Mouse (Mus musculus) cerebellum, postnatal 4 days (tissue): ENCODE measurements around the gene Mapkapk2.

Experiments
- DNase-seq, 2 experiments: peaks; one replicate each; pipeline ENCODE4 v3.0.0; 2022; ENCODE audit warnings: low spot score in 2 of 2, mixed read lengths in 1 of 2

Gene Mapkapk2

DNA sequence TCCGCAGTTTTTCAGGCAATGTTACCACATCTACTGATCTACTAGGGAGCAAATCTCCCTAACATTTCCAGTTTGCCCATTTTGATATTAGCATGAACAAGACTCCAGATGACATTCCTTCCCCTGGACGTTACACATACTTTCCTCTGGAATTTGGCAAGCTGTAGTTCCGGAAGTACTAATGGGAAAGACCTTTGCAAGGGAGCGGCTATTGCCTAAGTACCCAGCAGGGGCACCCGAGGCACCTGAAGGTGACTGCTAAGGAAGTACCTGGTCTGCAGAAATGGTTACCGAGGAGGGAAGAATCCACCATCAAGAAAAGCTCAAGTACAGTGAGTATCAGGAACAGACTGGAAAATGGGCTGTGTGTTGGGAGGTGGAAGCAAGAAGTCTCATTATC, 14.9 kb upstream of the Mapkapk2 start:
- no peak for DNase-seq

DNA sequence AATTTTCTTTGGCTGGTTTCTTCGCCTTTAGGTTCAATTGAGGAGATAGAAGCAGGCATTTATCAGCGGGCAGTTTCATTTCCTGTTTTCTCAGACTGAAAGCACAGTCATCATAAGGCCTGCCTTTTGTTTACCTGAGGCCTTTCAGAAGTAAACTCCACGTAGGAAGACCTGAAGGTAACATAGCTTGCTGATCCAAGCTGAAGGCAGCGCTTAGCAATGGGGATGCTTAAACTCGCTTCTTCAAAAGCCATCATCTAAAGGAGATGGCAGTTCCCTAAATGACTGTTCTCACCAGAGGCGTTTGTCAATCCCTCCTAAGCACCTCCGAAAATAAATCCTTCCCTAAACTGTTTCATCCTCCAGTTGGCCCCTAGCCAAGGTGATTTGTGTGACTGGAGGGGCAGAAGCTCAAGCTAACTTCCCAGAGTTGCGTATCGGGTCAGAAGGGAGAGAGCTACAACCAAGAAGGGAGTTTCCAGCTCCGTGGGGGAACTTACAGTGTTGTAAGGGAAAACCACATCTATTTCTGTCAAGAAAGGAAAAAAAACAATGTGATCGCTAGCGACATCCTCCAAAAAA, 13.0 kb upstream of the Mapkapk2 start:
- DNase-seq, result no peak

- no peak for DNase-seq
Observed at GRCm38 (mm10) chr1:131107575-131108308, 10.1 kb upstream of the Mapkapk2 start.

DNA sequence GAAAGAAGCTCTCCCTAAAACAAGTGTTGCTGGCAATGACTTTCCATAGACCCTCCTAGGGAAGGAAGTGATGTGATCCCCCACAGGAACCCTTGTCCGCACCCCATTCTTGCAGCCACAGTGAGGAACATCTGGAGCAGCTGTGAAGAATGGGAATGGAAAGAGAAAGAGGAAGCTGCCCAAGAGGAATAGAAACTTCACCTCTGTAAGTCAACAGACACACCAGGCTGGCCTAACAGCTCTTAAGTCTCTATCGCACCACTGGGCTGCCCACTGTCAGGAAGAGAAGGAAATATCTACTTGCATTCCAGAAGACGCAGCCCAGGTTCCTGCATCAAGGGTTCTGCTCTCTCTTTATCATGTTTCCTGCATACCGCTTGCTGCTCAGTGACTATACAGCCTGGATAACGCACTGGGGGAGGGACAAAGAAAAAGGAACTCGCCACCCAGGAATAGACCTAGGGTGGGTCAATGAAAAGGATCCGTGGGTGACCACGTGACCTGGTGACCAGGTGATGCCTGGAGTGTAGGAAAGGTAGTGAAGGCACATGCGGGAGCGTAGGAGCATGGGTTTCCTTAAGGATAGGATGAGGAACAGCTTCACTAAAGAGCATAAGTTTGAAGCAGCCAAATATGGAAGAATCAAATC, 6.3 kb upstream of the Mapkapk2 start:
- DNase-seq, result no peak

DNA sequence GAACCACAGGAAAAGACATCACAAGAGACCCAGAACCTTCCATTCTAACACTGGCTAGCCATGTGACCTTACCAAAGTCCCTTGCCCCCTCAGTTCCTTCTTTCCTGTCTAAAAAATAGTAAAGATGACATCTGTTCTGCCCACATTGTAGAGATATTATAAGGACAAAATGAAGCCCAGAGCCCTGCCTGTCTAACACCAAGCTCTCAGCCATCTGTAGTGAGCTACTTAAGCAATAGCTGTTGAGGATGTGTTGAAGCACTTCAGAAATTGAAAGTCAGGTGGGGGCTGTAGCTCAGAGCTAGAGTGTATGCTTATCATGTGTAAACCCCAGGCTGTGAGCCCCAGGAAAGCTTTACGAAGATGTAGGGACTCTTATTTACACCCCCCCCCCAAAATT, 3.2 kb upstream of the Mapkapk2 start:
- no peak for DNase-seq

DNA sequence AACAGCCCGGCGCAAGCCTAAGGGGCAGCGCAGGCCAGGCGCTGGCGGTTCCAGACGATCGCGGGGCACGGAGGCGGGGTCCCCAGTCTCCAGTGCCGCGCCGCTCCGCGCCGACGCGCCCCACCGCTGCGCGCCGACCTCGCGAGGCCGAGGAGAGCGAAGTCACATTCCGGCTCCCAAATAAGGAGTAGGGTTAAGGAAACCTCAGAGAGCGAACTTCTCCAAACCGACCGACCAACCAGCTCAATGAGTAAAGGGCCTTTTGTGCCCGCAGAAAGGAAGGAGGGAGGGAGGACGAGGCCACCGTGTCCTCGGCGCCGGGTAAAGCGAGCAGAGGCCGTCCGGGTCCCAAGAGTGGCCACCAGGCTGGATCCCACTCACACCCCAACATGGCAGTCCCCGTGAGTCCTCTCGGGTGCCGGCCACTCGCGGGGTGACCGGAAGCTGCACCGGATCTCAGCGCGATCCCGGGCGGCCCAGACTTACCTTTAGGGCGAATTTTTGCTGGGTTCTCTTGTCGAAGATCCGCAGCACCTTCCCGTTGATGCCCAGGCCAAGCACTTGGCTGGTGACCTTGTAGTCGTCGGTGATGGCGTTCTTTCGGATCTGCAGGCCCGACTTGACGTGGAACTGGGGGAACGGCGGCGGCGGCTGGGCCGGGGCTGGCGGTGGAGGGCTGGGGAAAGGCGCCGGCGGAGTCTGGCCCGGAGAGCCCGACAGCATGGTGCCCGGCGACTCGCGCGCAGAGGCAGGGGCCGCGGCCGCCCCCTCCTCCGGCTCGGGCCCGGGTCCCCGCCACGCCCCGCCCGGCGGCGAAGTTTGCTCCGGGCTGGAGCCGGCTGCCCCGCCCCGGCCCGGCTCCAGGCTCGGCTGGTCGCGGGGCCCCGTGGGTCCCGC, 575 bp downstream of the Mapkapk2 start:
- DNase-seq, result peak in 1 of 2 experiments; percentile 49

GRCm38 (mm10) chr1:131096132-131096695, 1.4 kb downstream of the Mapkapk2 start:
- DNase-seq, result no peak

DNA sequence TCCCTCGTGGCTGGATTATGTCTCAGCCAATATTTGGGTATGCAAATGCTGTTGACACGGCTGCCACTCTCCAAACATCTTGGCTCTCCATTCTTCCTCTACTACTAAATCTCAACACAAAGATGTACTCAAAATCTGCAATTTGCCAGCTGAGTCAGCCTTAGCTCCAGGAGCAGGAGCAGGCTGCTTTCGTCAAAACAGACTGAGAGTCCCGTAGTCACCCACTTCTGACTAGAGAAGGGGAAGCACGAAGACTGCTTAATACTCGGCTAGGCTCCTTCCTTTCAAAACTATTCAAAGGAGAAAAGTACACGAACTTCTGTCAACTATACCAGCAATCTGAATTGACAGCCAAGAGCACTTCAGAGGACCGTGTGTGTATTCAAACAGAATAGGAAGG, 2.1 kb downstream of the Mapkapk2 start:
- no peak for DNase-seq

DNA sequence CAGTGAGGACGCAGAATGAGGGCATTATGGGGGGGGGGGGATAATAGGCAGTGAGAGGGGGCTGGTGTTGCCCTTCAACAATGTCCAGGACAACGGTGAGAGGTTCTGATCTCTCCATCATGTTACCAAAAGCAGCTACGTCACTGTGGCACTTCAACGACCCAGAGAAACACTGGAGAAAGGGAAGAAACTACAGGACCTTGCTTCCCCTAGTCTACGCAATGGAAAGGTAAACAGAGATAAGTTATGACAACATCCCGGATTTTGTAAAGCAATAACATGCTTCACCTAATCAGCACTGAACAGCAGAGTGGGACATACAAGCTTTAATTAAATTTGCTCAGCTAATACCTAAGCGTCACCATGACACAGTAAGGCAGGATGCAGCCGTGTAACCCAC, 3.7 kb downstream of the Mapkapk2 start:
- no peak for DNase-seq

DNA sequence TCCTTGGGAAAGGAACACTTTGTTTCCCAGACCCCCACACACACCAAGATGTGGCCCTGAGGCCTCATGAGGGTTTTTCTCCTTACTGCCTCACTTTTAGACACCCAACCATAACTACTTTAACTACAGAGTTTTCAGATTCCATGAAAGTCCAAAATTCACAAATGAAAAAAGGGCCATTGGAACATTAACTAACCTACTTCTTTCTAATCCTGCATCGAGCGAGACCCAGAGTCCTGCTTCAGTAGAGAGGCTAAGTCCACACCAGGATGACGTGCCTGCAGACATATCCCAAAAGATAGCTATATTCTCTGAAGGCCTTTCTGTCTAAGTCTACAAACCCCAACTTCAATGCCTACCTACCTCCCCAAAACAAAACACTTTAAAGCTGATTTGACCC, 4.8 kb downstream of the Mapkapk2 start:
- DNase-seq, result no peak

- DNase-seq, result no peak
Observed at GRCm38 (mm10) chr1:131092173-131092572, 5.5 kb downstream of the Mapkapk2 start.

GRCm38 (mm10) chr1:131091481-131091880, 6.1 kb downstream of the Mapkapk2 start:
- DNase-seq, result no peak

- no peak for DNase-seq
Observed at GRCm38 (mm10) chr1:131090877-131091276, 6.7 kb downstream of the Mapkapk2 start.

DNA sequence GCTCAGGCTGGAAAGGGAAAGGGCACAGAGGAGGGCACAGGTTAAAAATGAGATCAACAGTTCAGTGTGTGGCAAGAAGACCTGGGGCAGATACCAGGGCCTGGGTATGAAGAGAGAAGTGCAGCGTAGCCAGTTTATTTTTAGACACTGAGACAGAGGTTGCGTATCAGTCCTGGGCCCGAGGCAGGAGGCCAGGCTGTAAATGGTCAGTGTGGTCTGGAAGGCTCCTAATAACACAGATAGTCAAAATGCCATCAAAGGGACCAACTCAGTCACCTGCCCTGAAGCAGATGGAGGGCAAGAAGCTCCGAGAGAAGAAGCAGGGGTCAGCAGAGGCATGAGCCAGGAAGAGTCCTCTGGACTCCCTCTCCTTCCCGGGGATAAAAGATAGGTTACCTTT, 7.4 kb downstream of the Mapkapk2 start:
- DNase-seq, result no peak

- no peak for DNase-seq
Observed at GRCm38 (mm10) chr1:131089525-131090127, 8.0 kb downstream of the Mapkapk2 start.

DNA sequence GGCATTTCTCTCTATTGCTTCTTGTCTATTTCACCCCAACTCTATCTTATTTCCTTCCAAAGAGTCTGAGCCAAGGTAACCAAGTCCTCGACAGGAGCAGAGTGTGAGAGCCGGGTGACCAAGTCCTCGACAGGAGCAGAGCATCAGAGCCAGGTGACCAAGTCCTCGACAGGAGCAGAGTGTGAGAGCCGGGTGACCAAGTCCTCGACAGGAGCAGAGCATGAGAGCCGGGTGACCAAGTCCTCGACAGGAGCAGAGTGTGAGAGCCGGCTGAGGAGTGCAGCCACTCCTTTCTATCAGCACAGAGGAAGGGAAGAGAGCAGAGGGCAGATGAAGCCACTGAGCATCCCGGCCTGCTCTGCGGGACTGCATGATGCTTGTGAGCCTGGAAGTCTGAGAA, 9.1 kb downstream of the Mapkapk2 start:
- no peak for DNase-seq

DNA sequence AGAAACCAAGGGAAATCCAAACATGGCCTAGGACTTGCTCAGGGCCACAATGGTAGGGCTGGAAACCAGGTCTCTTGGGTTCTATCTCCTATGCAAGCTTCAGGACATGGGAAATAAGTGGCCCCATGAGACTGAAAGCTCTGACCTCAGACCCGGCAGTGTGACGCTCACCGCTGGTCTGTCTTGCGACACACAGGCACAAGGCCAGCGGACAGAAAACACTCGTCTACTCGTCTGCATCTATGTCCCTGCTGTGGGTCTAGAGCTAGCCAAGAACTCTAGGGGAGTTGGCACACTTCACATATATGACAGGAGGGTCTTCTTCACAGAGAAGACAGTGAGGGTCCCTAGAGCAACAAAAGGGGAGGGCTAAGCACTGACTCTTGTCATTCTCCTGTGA, 10.7 kb downstream of the Mapkapk2 start:
- peak in 1 of 2 experiments; percentile 34 for DNase-seq

GRCm38 (mm10) chr1:131085957-131086739, 11.5 kb downstream of the Mapkapk2 start:
- DNase-seq, result no peak

DNA sequence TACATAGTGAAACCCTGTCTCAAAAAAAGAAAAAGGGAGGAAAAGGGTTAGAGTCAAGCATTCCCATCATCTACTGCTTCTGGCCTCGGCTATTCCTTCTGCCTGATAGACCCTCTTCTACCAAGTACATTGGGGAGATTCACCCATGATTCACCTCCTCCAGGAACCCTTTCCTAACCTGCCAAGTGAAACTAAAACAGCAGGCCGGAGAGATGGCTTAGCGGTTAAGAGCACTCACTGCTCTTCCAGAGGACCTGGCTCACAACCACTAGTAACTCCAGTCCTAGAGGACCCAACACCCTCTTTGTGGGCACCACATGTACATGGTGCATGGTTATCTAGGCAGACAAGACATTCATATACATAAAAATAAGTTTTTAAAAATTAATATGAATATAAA, 12.4 kb downstream of the Mapkapk2 start:
- no peak for DNase-seq

GRCm38 (mm10) chr1:131084289-131084688, 13.3 kb downstream of the Mapkapk2 start:
- no peak for DNase-seq

DNA sequence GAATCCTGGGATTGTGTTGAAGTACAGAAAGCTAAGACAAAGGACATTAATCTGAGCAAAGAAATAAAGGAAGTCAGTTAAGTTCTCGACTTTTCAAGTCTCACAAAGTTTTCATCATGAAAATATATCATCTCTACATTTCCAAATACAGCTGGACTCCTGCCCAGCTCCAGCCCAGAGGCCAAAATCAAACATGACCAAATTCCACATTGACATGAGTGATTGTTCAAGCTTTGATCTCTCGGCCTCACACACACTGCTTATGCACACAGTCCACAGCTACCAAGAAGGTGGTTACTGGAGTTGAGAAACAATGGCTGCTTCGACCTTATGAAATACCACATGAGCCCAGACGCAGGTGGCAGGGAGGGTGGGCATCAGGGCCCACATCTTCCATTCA, 14.0 kb downstream of the Mapkapk2 start:
- DNase-seq, result no peak
